Mouse (Mus musculus): ENCODE measurements around the gene Fcgr1. TPM values are rescaled to one million over a fixed set of nuclear protein-coding genes. Genes with fewer than 3 reads are reported as not detected.
A peak's percentile ranks its signal among the peaks of the same experiment; 100 is the strongest.
"Not testable (repeated sequence)": the region's sequence is repeated elsewhere in the genome, so short reads cannot be mapped to it uniquely, and the experiment has no call there.

The Fcgr1 gene
- polyA plus RNA-seq, 1 experiment from 2014 or later: 3.6 TPM

DNA sequence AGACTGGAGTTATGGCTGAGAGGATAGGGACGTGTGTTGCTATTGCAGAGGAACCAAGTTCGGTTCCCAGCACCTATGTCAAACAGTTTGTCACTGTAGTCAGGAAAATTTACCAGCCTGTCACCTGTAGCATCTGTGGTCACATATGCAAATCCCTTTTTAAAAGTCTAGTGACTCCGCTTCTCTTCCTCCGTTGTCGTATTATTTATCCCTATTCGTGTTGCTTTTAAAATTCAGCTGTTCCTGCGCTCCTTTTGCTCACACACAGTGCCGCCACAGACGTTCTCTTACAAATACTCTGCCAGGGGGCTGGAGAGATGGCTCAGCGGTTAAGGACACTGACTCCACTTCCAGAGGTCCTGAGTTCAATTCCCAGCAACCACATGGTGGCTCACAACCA is 28.8 kb upstream of the Fcgr1 start:
- Histone ChIP-seq H3K4me3 (no peak overlapping the region), H3K36me3 (no peaks in the 10 kb centered on the region), H3K27ac (no peak overlapping the region), H3K27me3 (peaks cover 53% of the 10 kb centered on the region), H3K9ac (no peak overlapping the region), H3K9me3 (no peaks in the 10 kb centered on the region), H3K4me2 (no peak overlapping the region), H3K4me1 (peaks cover under 1% of the 10 kb centered on the region; the same call in 1 of the 2 replicates)
- WGBS: 15% methylated on average over 10 of the region's 10 CpGs
- ATAC-seq (ENCODE audit: borderline replicate concordance, extremely low read depth, low FRiP score, low TSS enrichment): no peak

DNA sequence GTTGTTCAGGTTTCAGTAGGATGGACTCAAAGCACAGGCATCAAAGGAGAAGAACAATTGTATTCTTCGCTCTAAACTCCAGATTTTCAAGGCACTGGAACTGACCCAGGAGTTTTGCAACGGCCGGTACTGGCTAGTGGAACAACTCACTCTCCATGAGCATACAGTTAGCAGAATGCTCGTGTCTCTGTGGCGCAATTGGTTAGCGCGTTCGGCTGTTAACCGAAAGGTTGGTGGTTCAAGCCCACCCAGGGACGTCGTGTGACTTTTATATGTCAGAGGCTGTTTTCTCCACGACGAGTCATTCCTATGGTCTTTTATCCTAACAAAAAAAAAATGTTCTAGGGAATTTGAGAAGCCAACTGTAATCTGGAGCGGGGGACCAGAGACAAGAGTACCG is 28.1 kb upstream of the Fcgr1 start:
- Histone ChIP-seq H3K27ac (no peak overlapping the region), H3K36me3 (no peaks in the 10 kb centered on the region), H3K9ac (no peak overlapping the region), H3K27me3 (peaks cover 47% of the 10 kb centered on the region), H3K4me2 (no peak overlapping the region), H3K4me3 (no peak overlapping the region), H3K9me3 (no peaks in the 10 kb centered on the region), H3K4me1 (no peaks in the 10 kb centered on the region)
- ATAC-seq (ENCODE audit: borderline replicate concordance, extremely low read depth, low FRiP score, low TSS enrichment): no peak
- 11% methylated on average over 15 of the region's 15 CpGs for WGBS

DNA sequence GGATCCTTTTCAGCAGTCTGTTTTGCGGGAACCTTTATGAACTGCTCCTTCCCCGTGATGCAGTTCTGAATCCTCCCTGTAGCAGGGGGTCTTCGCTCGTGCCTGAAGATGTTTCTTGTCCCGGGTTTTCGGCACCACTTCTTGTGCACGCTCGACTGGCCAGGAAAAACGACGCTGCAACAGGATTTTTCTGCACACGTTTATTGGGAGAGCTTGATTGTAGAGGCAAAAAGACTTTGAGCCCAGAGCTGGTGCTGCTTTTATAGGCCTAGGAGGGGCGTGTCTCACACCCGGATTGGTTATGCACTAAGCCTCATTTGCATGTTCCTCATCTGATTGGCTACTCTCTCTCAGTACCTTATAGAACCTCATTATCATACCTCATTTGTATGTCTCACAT is 26.2 kb upstream of the Fcgr1 start:
- not testable (repeated sequence) for H3K9me3 ChIP-seq; H3K4me2 ChIP-seq; H3K4me1 ChIP-seq; H3K36me3 ChIP-seq; ATAC-seq (ENCODE audit: borderline replicate concordance, extremely low read depth, low FRiP score, low TSS enrichment); H3K27ac ChIP-seq; H3K4me3 ChIP-seq; H3K9ac ChIP-seq
- peaks cover 30% of the 10 kb centered on the region for H3K27me3 ChIP-seq
- WGBS: 94% methylated on average over 13 of the region's 13 CpGs

DNA sequence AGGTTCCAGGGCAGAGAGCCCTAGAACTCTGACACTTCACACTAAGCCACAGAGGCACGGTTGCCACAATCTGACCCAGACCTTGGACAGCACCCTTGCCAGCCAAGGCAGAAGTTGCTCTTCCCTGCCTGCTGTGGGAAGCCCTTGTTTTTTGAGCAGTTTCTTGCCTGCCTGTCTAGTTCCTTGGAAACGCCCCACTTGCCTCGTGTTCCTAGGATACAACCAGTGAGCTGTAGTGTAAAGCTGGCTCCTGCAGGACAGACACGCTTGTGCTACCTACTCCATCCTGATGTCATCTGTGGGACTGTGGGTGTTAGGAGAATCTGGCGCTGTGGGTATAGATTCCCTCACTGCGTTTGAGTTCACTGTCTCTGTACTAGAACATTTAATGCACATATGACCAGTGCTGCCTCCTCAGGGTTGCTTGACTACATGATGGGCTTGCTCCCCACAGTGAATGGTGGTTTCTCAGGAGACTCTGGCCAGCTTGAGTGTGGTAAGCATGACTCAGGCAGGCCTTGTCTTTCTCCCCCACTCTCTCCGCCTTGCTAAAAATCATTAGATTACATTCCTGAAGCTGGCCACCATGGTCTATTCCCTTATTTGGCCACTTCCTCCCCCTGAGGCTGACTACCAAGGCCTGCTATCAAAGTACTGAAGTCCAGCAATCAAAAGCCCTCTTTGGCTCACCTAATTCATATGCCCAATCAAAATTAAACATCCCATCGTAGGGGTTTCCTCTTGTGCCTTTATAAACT is 18.8 kb upstream of the Fcgr1 start:
- Histone ChIP-seq H3K27ac (no peak overlapping the region), H3K27me3 (no peaks in the 10 kb centered on the region), H3K36me3 (no peaks in the 10 kb centered on the region), H3K4me1 (no peaks in the 10 kb centered on the region), H3K9me3 (no peaks in the 10 kb centered on the region), H3K9ac (no peak overlapping the region), H3K4me3 (no peak overlapping the region), H3K4me2 (no peak overlapping the region)
- WGBS: 46% methylated on average over 8 of the region's 8 CpGs
- ATAC-seq (ENCODE audit: borderline replicate concordance, extremely low read depth, low FRiP score, low TSS enrichment): no peak

DNA sequence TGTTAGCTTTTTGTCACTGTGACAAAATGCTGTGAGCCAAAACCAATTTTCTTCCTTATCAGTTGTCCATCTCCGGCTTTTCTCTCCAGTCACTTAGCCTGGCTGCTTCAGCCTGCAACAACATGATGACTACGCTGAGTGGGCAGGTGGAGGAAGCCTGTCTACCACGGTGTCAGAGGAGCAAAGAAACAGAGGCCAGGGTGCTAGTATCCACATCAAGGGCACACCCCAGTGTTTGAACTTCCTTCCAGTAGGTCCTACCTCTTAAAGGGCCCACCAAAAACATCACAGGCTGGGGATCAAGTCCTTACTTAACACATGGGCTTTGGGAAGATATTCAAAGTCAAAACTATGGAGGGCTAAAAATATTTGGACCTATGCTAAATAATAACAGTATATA is 15.7 kb upstream of the Fcgr1 start:
- peaks cover 5% of the 10 kb centered on the region; the same call in 1 of the 2 replicates for H3K27me3 ChIP-seq
- no peak overlapping the region for H3K4me3 ChIP-seq
- H3K36me3 ChIP-seq: no peaks in the 10 kb centered on the region
- H3K4me1 ChIP-seq: no peaks in the 10 kb centered on the region
- H3K9ac ChIP-seq: no peak overlapping the region
- H3K4me2 ChIP-seq: no peak overlapping the region
- ATAC-seq (ENCODE audit: borderline replicate concordance, extremely low read depth, low FRiP score, low TSS enrichment): no peak
- no peak overlapping the region for H3K27ac ChIP-seq
- WGBS: 45% methylated on average over 3 of the region's 3 CpGs
- no peaks in the 10 kb centered on the region for H3K9me3 ChIP-seq

DNA sequence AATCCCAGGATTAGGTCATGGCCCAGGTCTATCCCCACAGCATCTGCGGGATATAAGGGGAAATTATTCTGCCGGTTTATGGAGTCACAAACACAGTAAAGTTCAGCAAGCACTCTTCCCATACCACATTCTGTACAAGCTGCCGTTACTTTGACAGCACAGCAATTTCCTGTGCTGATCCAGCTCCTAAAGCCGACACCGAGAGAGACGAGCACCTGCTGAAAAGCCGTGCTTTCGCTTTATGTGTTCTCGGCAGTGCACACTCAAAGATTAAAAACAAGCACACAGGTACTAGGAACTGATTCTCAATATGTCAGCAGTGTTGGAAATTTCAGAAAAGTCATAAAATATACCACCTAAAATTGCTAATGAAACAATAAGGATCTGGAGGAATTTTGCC is 12.7 kb upstream of the Fcgr1 start:
- Histone ChIP-seq H3K36me3 (no peaks in the 10 kb centered on the region), H3K4me3 (no peak overlapping the region), H3K9me3 (no peaks in the 10 kb centered on the region), H3K4me1 (no peaks in the 10 kb centered on the region), H3K9ac (no peak overlapping the region), H3K27ac (no peak overlapping the region), H3K4me2 (no peak overlapping the region), H3K27me3 (peaks cover 8% of the 10 kb centered on the region; the same call in 1 of the 2 replicates)
- no peak for ATAC-seq (ENCODE audit: borderline replicate concordance, extremely low read depth, low FRiP score, low TSS enrichment)
- 61% methylated on average over 9 of the region's 9 CpGs for WGBS

DNA sequence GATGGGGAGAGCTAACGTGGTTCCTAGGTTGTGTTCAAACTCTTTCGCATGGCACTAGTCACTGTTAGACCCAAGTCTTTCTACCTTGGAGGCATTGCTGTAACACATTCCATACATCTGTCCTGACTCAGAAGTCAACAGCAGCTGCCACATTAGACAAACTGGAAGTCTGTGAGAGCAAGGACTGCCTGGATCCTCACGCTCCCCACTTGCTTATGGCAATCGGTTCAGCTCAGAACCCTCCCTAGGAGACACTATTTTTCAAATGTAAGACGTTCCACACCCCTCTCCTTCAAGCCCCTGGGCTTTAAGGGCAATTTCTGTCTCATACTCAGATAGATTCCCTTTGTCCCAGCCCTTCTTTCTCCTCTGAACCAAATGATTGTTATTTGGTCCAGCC is 8.3 kb upstream of the Fcgr1 start:
- H3K27ac ChIP-seq: no peak overlapping the region

DNA sequence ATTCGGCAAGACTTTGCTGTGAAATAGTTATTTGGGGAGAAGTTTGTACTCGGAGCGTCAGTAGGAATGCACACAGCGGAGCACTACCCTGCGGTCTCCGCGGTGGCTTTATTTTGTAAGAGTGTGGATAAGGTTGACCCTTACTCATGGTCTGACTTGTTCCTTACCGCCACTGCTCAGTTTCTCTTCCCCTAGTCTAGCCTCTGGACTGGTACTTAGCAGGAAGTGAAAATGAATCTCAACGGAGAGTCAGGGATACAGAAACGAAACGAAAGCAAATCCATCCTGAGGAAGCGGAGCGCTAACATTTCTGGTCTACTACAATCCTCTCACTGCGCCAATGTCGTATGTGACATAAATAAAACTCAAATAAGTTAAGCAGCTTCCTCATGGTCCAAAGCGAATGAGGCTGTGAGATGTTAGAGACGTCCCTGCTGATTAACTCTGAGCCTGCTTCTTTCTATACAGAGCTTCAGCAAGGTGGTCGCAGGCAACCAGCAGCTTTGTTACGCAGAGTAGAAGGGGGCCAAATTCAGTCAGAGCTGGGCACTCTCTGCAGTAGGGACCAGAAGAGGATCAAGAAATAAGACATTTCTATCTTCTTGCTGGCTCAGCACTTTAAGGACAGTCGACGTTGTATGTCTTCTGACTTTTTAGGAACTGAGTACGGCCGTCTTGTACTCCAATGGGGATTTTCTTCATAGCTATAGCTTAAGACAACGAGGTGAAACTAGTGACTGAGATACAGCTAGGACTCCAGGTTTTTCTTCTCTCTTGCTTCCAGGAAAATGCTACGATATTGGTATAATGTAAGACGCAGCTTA is 7.1 kb upstream of the Fcgr1 start:
- WGBS: 64% methylated on average over 26 of the region's 26 CpGs
- Histone ChIP-seq H3K9me3 (no peaks in the 10 kb centered on the region), H3K9ac (no peak overlapping the region), H3K36me3 (no peaks in the 10 kb centered on the region), H3K4me3 (peak overlapping the region; percentile 28), H3K4me1 (no peaks in the 10 kb centered on the region), H3K27ac (no peak overlapping the region), H3K4me2 (peak overlapping the region; percentile 40), H3K27me3 (peaks cover 6% of the 10 kb centered on the region; the same call in 1 of the 2 replicates)
- no peak for ATAC-seq (ENCODE audit: borderline replicate concordance, extremely low read depth, low FRiP score, low TSS enrichment)

More for the DNA sequence above, 8.3 kb upstream of the Fcgr1 start:
- H3K36me3 ChIP-seq: no peaks in the 10 kb centered on the region
- 81% methylated on average over 5 of the region's 5 CpGs for WGBS
- H3K9ac ChIP-seq: no peak overlapping the region
- H3K27me3 ChIP-seq: peaks cover 8% of the 10 kb centered on the region; the same call in 1 of the 2 replicates
- no peak overlapping the region for H3K4me2 ChIP-seq
- ATAC-seq (ENCODE audit: borderline replicate concordance, extremely low read depth, low FRiP score, low TSS enrichment): no peak
- H3K4me1 ChIP-seq: no peaks in the 10 kb centered on the region
- no peaks in the 10 kb centered on the region for H3K9me3 ChIP-seq
- H3K4me3 ChIP-seq: no peak overlapping the region

DNA sequence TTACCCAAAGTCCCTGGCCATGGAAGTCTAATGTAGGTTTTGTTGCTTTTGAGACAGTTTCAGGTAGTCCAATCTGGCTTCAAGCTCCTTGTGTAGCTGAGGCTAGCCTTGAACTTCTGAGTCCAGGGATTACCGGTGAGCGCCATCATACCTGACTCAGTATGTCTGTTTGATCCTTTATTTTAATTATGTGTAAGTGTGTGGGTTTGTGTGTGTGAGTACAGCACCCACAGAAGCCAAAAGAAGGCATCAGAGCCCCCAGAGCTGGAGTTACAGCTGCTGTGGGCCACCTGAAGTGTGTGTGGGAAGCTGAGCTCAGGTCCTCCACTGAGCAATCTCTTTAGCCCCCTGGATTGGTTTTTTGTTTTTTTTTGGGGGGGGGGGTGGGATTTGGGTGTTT is 5.8 kb upstream of the Fcgr1 start:
- H3K4me3 ChIP-seq: no peak overlapping the region
- no peaks in the 10 kb centered on the region for H3K9me3 ChIP-seq
- 98% methylated on average over 2 of the region's 2 CpGs for WGBS
- H3K4me1 ChIP-seq: no peaks in the 10 kb centered on the region
- no peak for ATAC-seq (ENCODE audit: borderline replicate concordance, extremely low read depth, low FRiP score, low TSS enrichment)
- no peak overlapping the region for H3K9ac ChIP-seq
- no peaks in the 10 kb centered on the region for H3K36me3 ChIP-seq
- 0 out of 2 replicates have a peak, but pooled peaks cover 6% of the 10 kb centered on the region for H3K27me3 ChIP-seq
- H3K4me2 ChIP-seq: no peak overlapping the region
- no peak overlapping the region for H3K27ac ChIP-seq

DNA sequence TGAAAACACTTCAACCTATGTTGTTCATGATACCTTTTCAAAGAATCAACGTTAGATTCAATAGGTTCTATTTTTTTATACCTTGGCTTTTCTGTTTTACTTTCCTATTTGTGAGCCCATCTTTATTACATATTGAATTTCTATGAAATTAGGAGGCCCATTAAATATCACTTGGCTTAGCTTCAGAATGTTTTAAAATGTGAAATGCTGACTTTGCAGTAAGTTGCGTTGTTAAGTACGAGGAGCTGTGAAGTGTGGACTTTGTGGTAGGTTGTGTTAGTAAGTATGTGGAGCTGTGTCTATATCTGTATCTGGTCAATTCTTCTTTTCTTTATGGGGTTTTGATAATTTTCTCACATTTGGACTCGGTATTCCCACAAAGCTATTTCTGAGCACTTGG is 4.6 kb upstream of the Fcgr1 start:
- H3K36me3 ChIP-seq: no peaks in the 10 kb centered on the region
- 86% methylated on average over 4 of the region's 4 CpGs for WGBS

DNA sequence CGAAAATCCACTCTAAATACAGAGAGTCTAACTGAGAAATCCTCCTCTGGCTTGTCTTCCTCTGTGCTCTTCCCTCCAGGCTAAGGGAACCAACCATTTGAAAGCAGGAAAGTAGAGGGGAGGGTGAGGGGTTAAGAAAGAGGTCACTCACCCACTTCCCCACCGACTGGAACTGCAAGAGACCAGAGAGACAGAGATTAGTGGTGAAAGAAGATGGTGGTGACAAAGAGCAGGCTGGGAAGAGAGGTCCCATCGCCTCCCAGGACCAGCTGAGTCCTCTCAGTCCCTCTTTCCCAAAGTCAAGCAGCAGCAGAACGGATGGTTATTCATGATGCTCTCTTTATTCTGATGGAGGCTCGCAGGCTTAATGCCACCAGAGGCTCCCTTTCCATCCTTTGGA is 401 bp downstream of the Fcgr1 start:
- H3K4me1 ChIP-seq: no peaks in the 10 kb centered on the region
- no peak overlapping the region for H3K4me3 ChIP-seq
- H3K9me3 ChIP-seq: no peaks in the 10 kb centered on the region
- H3K9ac ChIP-seq: no peak overlapping the region
- no peaks in the 10 kb centered on the region for H3K27me3 ChIP-seq
- WGBS: 40% methylated on average over 5 of the region's 5 CpGs
- H3K36me3 ChIP-seq: no peaks in the 10 kb centered on the region
- ATAC-seq (ENCODE audit: borderline replicate concordance, extremely low read depth, low FRiP score, low TSS enrichment): no peak
- H3K27ac ChIP-seq: no peak overlapping the region
- H3K4me2 ChIP-seq: no peak overlapping the region

More for the DNA sequence above, 4.6 kb upstream of the Fcgr1 start:
- Histone ChIP-seq H3K4me1 (no peaks in the 10 kb centered on the region), H3K27ac (no peak overlapping the region), H3K9me3 (no peaks in the 10 kb centered on the region), H3K4me2 (no peak overlapping the region), H3K27me3 (0 out of 2 replicates have a peak, but pooled peaks cover 5% of the 10 kb centered on the region), H3K4me3 (no peak overlapping the region), H3K9ac (no peak overlapping the region)
- ATAC-seq (ENCODE audit: borderline replicate concordance, extremely low read depth, low FRiP score, low TSS enrichment): no peak

DNA sequence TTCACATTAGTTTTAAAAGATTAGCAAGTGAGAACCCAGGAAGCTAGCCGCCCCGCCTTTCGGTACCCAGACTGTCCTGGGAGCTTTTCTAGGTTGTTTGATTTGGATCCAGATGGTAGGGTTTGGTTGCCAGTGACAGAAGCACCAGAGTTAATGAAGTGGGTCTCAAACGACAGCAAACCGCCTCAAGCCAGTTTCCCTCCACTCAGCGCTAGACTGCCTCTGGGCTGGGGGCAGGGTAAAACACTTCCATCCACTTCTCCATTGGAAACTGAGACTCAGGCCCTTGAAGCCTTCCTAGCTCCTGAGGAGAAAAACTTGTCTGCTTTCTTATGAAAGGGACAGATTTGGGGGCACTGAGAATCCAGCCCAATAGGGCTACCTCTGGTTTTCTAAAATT is 1.1 kb downstream of the Fcgr1 start:
- Histone ChIP-seq H3K4me3 (no peak overlapping the region), H3K4me2 (no peak overlapping the region), H3K36me3 (no peaks in the 10 kb centered on the region), H3K9me3 (no peaks in the 10 kb centered on the region), H3K9ac (no peak overlapping the region), H3K27me3 (no peaks in the 10 kb centered on the region), H3K27ac (no peak overlapping the region), H3K4me1 (no peaks in the 10 kb centered on the region)
- 39% methylated on average over 6 of the region's 6 CpGs for WGBS
- no peak for ATAC-seq (ENCODE audit: borderline replicate concordance, extremely low read depth, low FRiP score, low TSS enrichment)

Measured in lung, embryonic 15.5 days (tissue).